Mouse (Mus musculus) hindbrain, postnatal 0 days (tissue): ENCODE measurements around the gene Rnaset2a. TPM values are rescaled to one million over a fixed set of nuclear protein-coding genes. Genes with fewer than 3 reads are reported as not detected.
"Not testable (repeated sequence)": the region's sequence is repeated elsewhere in the genome, so short reads cannot be mapped to it uniquely, and the experiment has no call there.

Source experiments
- ATAC-seq: fragments of 200-750 bp; cut with Nextera tagmentation; 2 replicates; pipeline ENCODE4 v1.8.0; 2017; ENCODE audit warnings: mild to moderate bottlenecking, moderate TSS enrichment, moderate library complexity
- DNase-seq: peaks from one replicate; pipeline ENCODE4 v3.0.0-alpha.2; 2015; ENCODE audit warnings: low spot score
- H3K27ac ChIP-seq: fragments of 300-500 bp; sonication (generic); 2 replicates; pipeline ENCODE4 v1.5.1; 2014; ENCODE audit warnings: mild to moderate bottlenecking
- H3K27me3 ChIP-seq: fragments of 300-500 bp; sonication (generic); 2 replicates; pipeline ENCODE4 v1.6.1; 2014; ENCODE audit warnings: low read length, mixed read lengths; ENCODE audit not compliant: insufficient read depth
- H3K36me3 ChIP-seq: fragments of 300-500 bp; sonication (generic); 2 replicates; pipeline ENCODE4 v1.6.1; 2014; ENCODE audit warnings: low read length, mixed read lengths; ENCODE audit not compliant: insufficient read depth
- H3K4me1 ChIP-seq: fragments of 300-500 bp; sonication (generic); 2 replicates; pipeline ENCODE4 v1.6.1; 2014; ENCODE audit warnings: antibody characterized with exemption, low read length, mixed read lengths; ENCODE audit not compliant: insufficient read depth
- H3K4me2 ChIP-seq: fragments of 300-500 bp; sonication (generic); 2 replicates; pipeline ENCODE4 v1.6.1; 2014; ENCODE audit warnings: low read depth, mild to moderate bottlenecking, low read length, moderate library complexity, mixed read lengths
- H3K4me3 ChIP-seq: fragments of 300-500 bp; sonication (generic); 2 replicates; pipeline ENCODE4 v1.5.1; 2014; ENCODE audit warnings: low read length
- H3K9ac ChIP-seq: fragments of 300-500 bp; sonication (generic); replicated peaks from 2 replicates; pipeline ENCODE4 v1.6.1; 2014; ENCODE audit warnings: mild to moderate bottlenecking, low read length, moderate library complexity, mixed read lengths
- H3K9me3 ChIP-seq: fragments of 300-500 bp; sonication (generic); 2 replicates; pipeline ENCODE4 v1.6.1; 2016; ENCODE audit warnings: low read length, mixed read lengths
- WGBS: fragments of 180-500 bp; shearing (Covaris S2); extraction: QIAGEN DNeasy Blood & Tissue Kit; methylation state at CpG from one replicate; pipeline ENCODE4 v1.1.7; 2014; 5-methylcytosine and 5-hydroxymethylcytosine counted together
- polyA plus RNA-seq: library from polyadenylated mRNA; unstranded; fragments of >200 nt; fragmentation: Nextera tagmentation; extraction: Ambion mirVana; gene quantifications from 2 replicates; pipeline ENCODE4 v1.2.1, GENCODE M21; 2015
- total RNA-seq: library from RNA; depleted of rRNA; stranded (reverse); fragments of >200 nt; gene quantifications from 2 replicates; pipeline ENCODE4 v1.2.3, GENCODE M21; 2014; rRNA removed

Gene Rnaset2a
- total and polyA plus RNA-seq, 2 experiments from 2014 or later: 13.7 to 24.0 TPM

DNA sequence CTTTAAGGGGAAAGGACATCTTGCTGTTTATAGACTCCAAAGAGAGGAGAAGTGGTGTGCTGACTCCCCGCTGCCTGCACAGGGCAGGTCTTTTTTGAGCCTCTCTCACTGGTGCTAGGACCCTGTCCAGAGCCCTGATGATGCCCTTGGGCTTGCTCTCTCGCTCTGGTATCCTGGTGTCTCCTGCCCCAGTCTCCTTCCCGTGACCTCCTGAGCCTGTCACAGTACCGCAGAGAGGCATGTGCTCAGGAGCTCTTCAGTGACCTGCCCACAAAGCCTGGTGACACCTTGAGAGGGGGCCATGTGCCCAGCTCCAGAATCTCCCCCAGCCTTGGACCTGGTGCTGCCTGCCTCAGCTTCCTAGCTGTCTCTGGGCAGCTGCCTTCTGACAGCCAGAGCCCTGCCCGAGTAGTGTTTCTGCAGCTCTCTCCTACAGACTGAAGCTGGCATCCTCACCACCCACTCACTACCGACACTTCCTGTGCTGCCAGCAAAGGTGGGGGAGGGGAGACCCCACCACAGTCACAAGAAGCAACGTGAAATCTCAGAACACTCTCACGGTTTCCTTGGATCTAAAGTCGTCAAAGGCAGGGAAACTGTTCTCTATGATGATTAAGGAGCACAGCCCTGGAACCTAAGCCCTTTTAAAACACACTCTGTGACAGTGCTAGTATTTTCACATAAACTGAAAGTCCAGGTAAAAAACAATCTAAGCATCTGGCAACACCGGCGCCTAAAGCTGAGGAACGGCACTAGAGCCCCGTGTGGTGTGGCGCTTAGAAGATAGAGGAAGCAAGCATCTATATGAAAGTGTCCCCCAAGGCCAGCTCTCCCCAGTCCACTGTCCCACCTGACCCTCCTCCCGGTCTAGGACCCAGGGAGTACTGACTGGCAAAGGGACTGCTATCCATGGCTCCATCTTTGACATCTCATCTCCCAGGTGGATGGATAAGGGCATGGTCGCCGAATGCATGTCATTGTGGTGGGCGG lies 55.1 kb downstream of the Rnaset2a start:
- WGBS: 63% methylated on average over 3 of the region's 18 CpGs
- not testable (repeated sequence) for H3K36me3 ChIP-seq, H3K27ac ChIP-seq, DNase-seq, H3K9me3 ChIP-seq, H3K4me3 ChIP-seq, H3K4me2 ChIP-seq, H3K27me3 ChIP-seq, H3K9ac ChIP-seq, H3K4me1 ChIP-seq, ATAC-seq

- not testable (repeated sequence) for H3K4me2 ChIP-seq, ATAC-seq, H3K9ac ChIP-seq, H3K9me3 ChIP-seq, DNase-seq, H3K36me3 ChIP-seq, H3K4me3 ChIP-seq, H3K27me3 ChIP-seq, H3K27ac ChIP-seq, H3K4me1 ChIP-seq
- 90% methylated on average over 14 of the region's 14 CpGs for WGBS
Observed at GRCm38 (mm10) chr17:8091320-8091719, 56.6 kb downstream of the Rnaset2a start.

DNA sequence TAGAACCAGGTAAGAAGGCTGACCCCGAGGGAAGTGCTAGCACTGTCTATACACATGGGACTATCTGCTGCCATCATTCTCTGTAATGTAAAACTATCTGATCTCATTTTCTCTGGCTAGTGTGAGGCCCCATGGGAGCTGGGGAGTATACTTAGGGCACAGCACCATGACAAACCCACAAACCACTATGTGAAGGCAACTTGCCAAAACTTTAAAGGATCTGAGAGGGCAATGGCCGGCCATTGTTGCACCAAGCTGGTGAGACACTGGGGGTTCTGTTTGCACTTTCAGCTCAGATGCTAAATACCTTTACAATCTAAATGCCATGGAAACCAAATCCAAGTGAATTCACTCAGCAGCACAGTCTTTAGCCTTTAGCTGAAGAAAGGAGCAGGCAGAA lies 78.0 kb downstream of the Rnaset2a start:
- not testable (repeated sequence) for DNase-seq, H3K36me3 ChIP-seq, H3K9me3 ChIP-seq, H3K4me2 ChIP-seq, H3K27ac ChIP-seq, ATAC-seq, H3K27me3 ChIP-seq, H3K9ac ChIP-seq, H3K4me3 ChIP-seq, H3K4me1 ChIP-seq
- WGBS: 35% methylated on average over 1 of the region's 2 CpGs

Other genes with a start within 250 kb of the Rnaset2a start
- 1.4 TPM in 2 replicates for gene Tagap, start 222.1 kb downstream of the Rnaset2a start, total RNA-seq
- gene Tagap, start 222.1 kb downstream of the Rnaset2a start, polyA plus RNA-seq: 0.33 and 0.37 TPM in 2 replicates
- 38.7 and 65.3 TPM in 2 replicates for gene Rsph3a, start 202.5 kb downstream of the Rnaset2a start, total RNA-seq
- gene Rsph3a, start 202.5 kb downstream of the Rnaset2a start, polyA plus RNA-seq: 64.7 and 67.4 TPM in 2 replicates
- 1.6 and 6.0 TPM in 2 replicates for gene Gm49673, start 309 bp downstream of the Rnaset2a start, total RNA-seq
- 0.35 and 0.79 TPM in 2 replicates for gene Gm49673, start 309 bp downstream of the Rnaset2a start, polyA plus RNA-seq
- 11.8 and 17.3 TPM in 2 replicates for gene Fgfr1op, start 17.4 kb upstream of the Rnaset2a start, total RNA-seq
- 18.6 and 20.4 TPM in 2 replicates for gene Fgfr1op, start 17.4 kb upstream of the Rnaset2a start, polyA plus RNA-seq
- not detected in 2 replicates for gene Ccr6, start 87.9 kb upstream of the Rnaset2a start, total RNA-seq
- not detected in 2 replicates for gene Ccr6, start 87.9 kb upstream of the Rnaset2a start, polyA plus RNA-seq
- 485 and 522 TPM in 2 replicates for gene Mpc1, start 134.8 kb upstream of the Rnaset2a start, total RNA-seq
- 608 and 645 TPM in 2 replicates for gene Mpc1, start 134.8 kb upstream of the Rnaset2a start, polyA plus RNA-seq
- 74.5 and 98.7 TPM in 2 replicates for gene Sft2d1, start 163.0 kb upstream of the Rnaset2a start, total RNA-seq
- 171 and 172 TPM in 2 replicates for gene Sft2d1, start 163.0 kb upstream of the Rnaset2a start, polyA plus RNA-seq
- 40.9 and 41.2 TPM in 2 replicates for gene Prr18, start 189.4 kb upstream of the Rnaset2a start, total RNA-seq
- 17.6 and 18.0 TPM in 2 replicates for gene Prr18, start 189.4 kb upstream of the Rnaset2a start, polyA plus RNA-seq
- gene T2, start 207.9 kb upstream of the Rnaset2a start, total RNA-seq: 0.10 and 0.11 TPM in 2 replicates
- gene T2, start 207.9 kb upstream of the Rnaset2a start, polyA plus RNA-seq: 0.55 and 0.69 TPM in 2 replicates